Mouse (Mus musculus): Measurements from ENCODE around the gene Tmem132c. TPM values are rescaled to one million over a fixed set of nuclear protein-coding genes. Genes with fewer than 3 reads are reported as not detected.

The Tmem132c gene
- polyA plus RNA-seq, 1 experiment from 2014 or later, result 0.68 TPM

DNA sequence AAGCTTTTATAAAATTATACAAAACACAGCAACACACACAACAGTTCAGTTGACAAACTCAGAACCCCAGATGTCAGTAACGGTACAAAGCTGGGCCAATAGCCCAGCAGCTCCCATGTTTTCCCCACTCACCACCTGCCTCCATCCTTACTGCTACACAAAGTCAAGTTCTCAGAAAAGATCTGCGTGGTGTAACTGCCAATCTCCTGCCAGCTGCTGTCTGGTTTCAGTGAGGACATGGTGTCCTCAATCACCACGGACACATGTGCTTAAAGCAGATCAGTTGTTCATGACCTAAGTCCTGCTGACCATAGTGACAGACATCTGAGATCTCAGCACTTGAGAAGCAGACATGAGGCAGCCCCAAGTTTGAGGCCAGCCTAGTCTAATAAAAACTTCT is 354.1 kb downstream of the Tmem132c start:
- no peak for ATAC-seq (replicated peaks; ENCODE audit: low FRiP score, low TSS enrichment, low read depth)
- 96% methylated on average over 3 of the region's 3 CpGs for WGBS

DNA sequence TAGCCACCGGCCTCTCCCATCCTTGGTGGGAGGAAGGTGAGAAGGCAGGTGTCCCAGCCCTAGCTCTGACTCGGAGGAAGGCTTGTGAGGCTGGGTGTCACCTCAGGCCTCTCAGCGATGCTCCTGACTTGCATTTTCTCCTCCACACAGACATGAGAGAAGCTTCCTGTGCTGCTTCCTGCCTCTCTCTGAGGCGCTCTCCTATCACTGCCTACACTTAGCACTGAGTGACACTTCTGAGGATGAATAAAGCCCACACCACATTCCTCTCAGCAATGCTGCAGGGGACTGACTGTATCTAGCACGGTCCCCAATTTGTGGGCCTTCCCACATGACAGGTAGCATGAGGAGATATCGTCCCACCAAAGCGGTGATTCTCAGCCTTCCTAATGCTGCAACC is 355.3 kb downstream of the Tmem132c start:
- 95% methylated on average over 7 of the region's 7 CpGs for WGBS
- no peak overlapping the region for H3K9ac ChIP-seq (ENCODE audit: low read length)
- peaks cover 92% of the 10 kb centered on the region for H3K36me3 ChIP-seq (ENCODE audit: control insufficient read depth, insufficient read depth, low read length)
- DNase-seq (ENCODE audit: low spot score), result no peak
- no peaks in the 10 kb centered on the region for H3K27me3 ChIP-seq (replicated peaks; ENCODE audit: control insufficient read depth, insufficient read depth, low read length)
- H3K4me1 ChIP-seq (replicated peaks; ENCODE audit: control insufficient read depth, insufficient read depth, low read length), result no peaks in the 10 kb centered on the region
- H3K9me3 ChIP-seq (ENCODE audit: control insufficient read depth, low read length), result no peaks in the 10 kb centered on the region
- no peak overlapping the region for H3K27ac ChIP-seq (ENCODE audit: low read depth)
- H3K4me2 ChIP-seq (ENCODE audit: low read length), result no peak overlapping the region
- no peak for ATAC-seq (replicated peaks; ENCODE audit: low FRiP score, low TSS enrichment, low read depth)
- H3K4me3 ChIP-seq (ENCODE audit: low read depth, low read length), result no peak overlapping the region

More for the DNA sequence above, 354.1 kb downstream of the Tmem132c start:
- H3K27me3 ChIP-seq (replicated peaks; ENCODE audit: control insufficient read depth, insufficient read depth, low read length), result no peaks in the 10 kb centered on the region
- peaks cover 80% of the 10 kb centered on the region for H3K36me3 ChIP-seq (ENCODE audit: control insufficient read depth, insufficient read depth, low read length)
- H3K9ac ChIP-seq (ENCODE audit: low read length), result no peak overlapping the region
- no peak overlapping the region for H3K27ac ChIP-seq (ENCODE audit: low read depth)
- no peak for DNase-seq (ENCODE audit: low spot score)
- no peak overlapping the region for H3K4me3 ChIP-seq (ENCODE audit: low read depth, low read length)
- H3K4me1 ChIP-seq (replicated peaks; ENCODE audit: control insufficient read depth, insufficient read depth, low read length), result no peaks in the 10 kb centered on the region
- H3K4me2 ChIP-seq (ENCODE audit: low read length), result no peak overlapping the region
- no peaks in the 10 kb centered on the region for H3K9me3 ChIP-seq (ENCODE audit: control insufficient read depth, low read length)

- DNase-seq (ENCODE audit: low spot score), result no peak
- 93% methylated on average over 5 of the region's 5 CpGs for WGBS
- Histone ChIP-seq H3K4me3 (ENCODE audit: low read depth, low read length) (no peak overlapping the region), H3K4me2 (ENCODE audit: low read length) (no peak overlapping the region), H3K9me3 (ENCODE audit: control insufficient read depth, low read length) (no peaks in the 10 kb centered on the region), H3K9ac (ENCODE audit: low read length) (no peak overlapping the region), H3K27ac (ENCODE audit: low read depth) (no peak overlapping the region), H3K36me3 (ENCODE audit: control insufficient read depth, insufficient read depth, low read length) (peaks cover 89% of the 10 kb centered on the region), H3K27me3 (replicated peaks; ENCODE audit: control insufficient read depth, insufficient read depth, low read length) (no peaks in the 10 kb centered on the region), H3K4me1 (replicated peaks; ENCODE audit: control insufficient read depth, insufficient read depth, low read length) (no peaks in the 10 kb centered on the region)
- ATAC-seq (replicated peaks; ENCODE audit: low FRiP score, low TSS enrichment, low read depth), result no peak
These were observed 361.4 kb downstream of the Tmem132c start for GRCm38 (mm10) chr5:127602996-127603395.

DNA sequence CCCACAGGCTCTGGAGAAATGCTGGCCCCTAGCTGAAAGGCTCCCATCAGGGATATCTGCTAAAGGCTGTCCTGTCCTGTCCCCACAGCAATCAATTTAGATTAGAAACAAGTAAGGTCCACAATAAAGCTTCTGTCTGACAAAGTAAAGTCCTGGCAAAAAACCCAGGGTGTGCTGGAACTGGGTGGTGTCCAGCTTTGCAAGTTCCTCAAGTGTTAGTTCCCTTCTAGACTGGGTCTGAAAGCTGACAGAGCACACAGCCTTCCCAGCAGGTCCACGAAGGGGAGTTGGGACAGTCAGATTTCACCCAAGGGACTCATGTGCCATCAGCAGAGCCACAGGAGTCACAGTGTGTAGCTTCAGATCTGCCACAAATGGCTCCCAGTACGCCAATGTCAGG is 365.9 kb downstream of the Tmem132c start:
- ATAC-seq (replicated peaks; ENCODE audit: low FRiP score, low TSS enrichment, low read depth), result no peak
- WGBS, result 92% methylated on average over 2 of the region's 2 CpGs
- Histone ChIP-seq H3K36me3 (ENCODE audit: control insufficient read depth, insufficient read depth, low read length) (peaks cover 51% of the 10 kb centered on the region), H3K4me2 (ENCODE audit: low read length) (no peak overlapping the region), H3K27ac (ENCODE audit: low read depth) (no peak overlapping the region), H3K9me3 (ENCODE audit: control insufficient read depth, low read length) (no peaks in the 10 kb centered on the region), H3K27me3 (replicated peaks; ENCODE audit: control insufficient read depth, insufficient read depth, low read length) (no peaks in the 10 kb centered on the region), H3K4me3 (ENCODE audit: low read depth, low read length) (no peak overlapping the region), H3K9ac (ENCODE audit: low read length) (no peak overlapping the region), H3K4me1 (replicated peaks; ENCODE audit: control insufficient read depth, insufficient read depth, low read length) (no peaks in the 10 kb centered on the region; the same call in 1 of the 2 replicates)
- DNase-seq (ENCODE audit: low spot score), result no peak

GRCm38 (mm10) chr5:127609191-127609714 is 367.6 kb downstream of the Tmem132c start:
- Histone ChIP-seq H3K27me3 (replicated peaks; ENCODE audit: control insufficient read depth, insufficient read depth, low read length) (no peaks in the 10 kb centered on the region), H3K9me3 (ENCODE audit: control insufficient read depth, low read length) (no peaks in the 10 kb centered on the region), H3K4me3 (ENCODE audit: low read depth, low read length) (no peak overlapping the region), H3K4me2 (ENCODE audit: low read length) (no peak overlapping the region), H3K27ac (ENCODE audit: low read depth) (no peak overlapping the region), H3K4me1 (replicated peaks; ENCODE audit: control insufficient read depth, insufficient read depth, low read length) (no peaks in the 10 kb centered on the region; the same call in 1 of the 2 replicates), H3K36me3 (ENCODE audit: control insufficient read depth, insufficient read depth, low read length) (peaks cover 34% of the 10 kb centered on the region), H3K9ac (ENCODE audit: low read length) (no peak overlapping the region)
- WGBS, result 85% methylated on average over 7 of the region's 7 CpGs
- DNase-seq (ENCODE audit: low spot score), result no peak
- ATAC-seq (replicated peaks; ENCODE audit: low FRiP score, low TSS enrichment, low read depth), result no peak

GRCm38 (mm10) chr5:127610787-127611509 is 369.3 kb downstream of the Tmem132c start:
- 78% methylated on average over 6 of the region's 6 CpGs for WGBS
- no peaks in the 10 kb centered on the region for H3K9me3 ChIP-seq (ENCODE audit: control insufficient read depth, low read length)
- no peaks in the 10 kb centered on the region for H3K27me3 ChIP-seq (replicated peaks; ENCODE audit: control insufficient read depth, insufficient read depth, low read length)
- ATAC-seq (replicated peaks; ENCODE audit: low FRiP score, low TSS enrichment, low read depth), result no peak
- H3K27ac ChIP-seq (ENCODE audit: low read depth), result no peak overlapping the region
- DNase-seq (ENCODE audit: low spot score), result no peak
- no peak overlapping the region for H3K9ac ChIP-seq (ENCODE audit: low read length)
- no peak overlapping the region for H3K4me3 ChIP-seq (ENCODE audit: low read depth, low read length)
- no peak overlapping the region for H3K4me2 ChIP-seq (ENCODE audit: low read length)
- peaks cover 12% of the 10 kb centered on the region for H3K4me1 ChIP-seq (replicated peaks; ENCODE audit: control insufficient read depth, insufficient read depth, low read length)
- H3K36me3 ChIP-seq (ENCODE audit: control insufficient read depth, insufficient read depth, low read length), result peaks cover 23% of the 10 kb centered on the region

- H3K27ac ChIP-seq (ENCODE audit: low read depth), result no peak overlapping the region
- H3K9me3 ChIP-seq (ENCODE audit: control insufficient read depth, low read length), result no peaks in the 10 kb centered on the region
- no peak overlapping the region for H3K4me3 ChIP-seq (ENCODE audit: low read depth, low read length)
- peaks cover 18% of the 10 kb centered on the region for H3K36me3 ChIP-seq (ENCODE audit: control insufficient read depth, insufficient read depth, low read length)
- 81% methylated on average over 1 of the region's 1 CpGs for WGBS
- DNase-seq (ENCODE audit: low spot score) (no peak), ATAC-seq (replicated peaks; ENCODE audit: low FRiP score, low TSS enrichment, low read depth) (no peak)
- H3K9ac ChIP-seq (ENCODE audit: low read length), result no peak overlapping the region
- peaks cover 16% of the 10 kb centered on the region for H3K4me1 ChIP-seq (replicated peaks; ENCODE audit: control insufficient read depth, insufficient read depth, low read length)
- no peak overlapping the region for H3K4me2 ChIP-seq (ENCODE audit: low read length)
- H3K27me3 ChIP-seq (replicated peaks; ENCODE audit: control insufficient read depth, insufficient read depth, low read length), result no peaks in the 10 kb centered on the region
These were observed 370.3 kb downstream of the Tmem132c start for GRCm38 (mm10) chr5:127611881-127612280.

GRCm38 (mm10) chr5:127612397-127612796 is 370.8 kb downstream of the Tmem132c start:
- Histone ChIP-seq H3K4me2 (ENCODE audit: low read length) (no peak overlapping the region), H3K27ac (ENCODE audit: low read depth) (no peak overlapping the region), H3K9me3 (ENCODE audit: control insufficient read depth, low read length) (no peaks in the 10 kb centered on the region), H3K9ac (ENCODE audit: low read length) (no peak overlapping the region), H3K27me3 (replicated peaks; ENCODE audit: control insufficient read depth, insufficient read depth, low read length) (no peaks in the 10 kb centered on the region), H3K4me1 (replicated peaks; ENCODE audit: control insufficient read depth, insufficient read depth, low read length) (peaks cover 16% of the 10 kb centered on the region), H3K36me3 (ENCODE audit: control insufficient read depth, insufficient read depth, low read length) (peaks cover 13% of the 10 kb centered on the region), H3K4me3 (ENCODE audit: low read depth, low read length) (no peak overlapping the region)
- WGBS, result 97% methylated on average over 6 of the region's 6 CpGs
- DNase-seq (ENCODE audit: low spot score) (no peak), ATAC-seq (replicated peaks; ENCODE audit: low FRiP score, low TSS enrichment, low read depth) (no peak)

All from intestine, embryonic 14.5 days (tissue).